Mouse (Mus musculus) neural tube, embryonic 14.5 days (tissue): ENCODE results near the gene Palmd. TPM values are rescaled to one million over a fixed set of nuclear protein-coding genes. Genes with fewer than 3 reads are reported as not detected.

Experiments used
- ATAC-seq: fragments of 200-750 bp; cut with Nextera tagmentation; 2 replicates; pipeline ENCODE4 v1.8.0; 2017; ENCODE audit warnings: low read depth, mild to moderate bottlenecking, moderate TSS enrichment, moderate library complexity
- H3K27ac ChIP-seq: fragments of 300-500 bp; sonication (generic); 2 replicates; pipeline ENCODE4 v1.5.1; 2014; ENCODE audit warnings: low read depth, mild to moderate bottlenecking, control low read depth, low read length, moderate library complexity, mixed read lengths
- H3K27me3 ChIP-seq: fragments of 300-500 bp; sonication (generic); 2 replicates; pipeline ENCODE4 v1.6.1; 2014; ENCODE audit warnings: low read length; ENCODE audit not compliant: control insufficient read depth, insufficient read depth
- H3K36me3 ChIP-seq: fragments of 300-500 bp; sonication (generic); 2 replicates; pipeline ENCODE4 v1.6.1; 2014; ENCODE audit warnings: low read length, mixed read lengths; ENCODE audit not compliant: control insufficient read depth, insufficient read depth
- H3K4me1 ChIP-seq: fragments of 300-500 bp; sonication (generic); 2 replicates; pipeline ENCODE4 v1.6.1; 2014; ENCODE audit warnings: low read length; ENCODE audit not compliant: control insufficient read depth, insufficient read depth
- H3K4me2 ChIP-seq: fragments of 300-500 bp; sonication (generic); 2 replicates; pipeline ENCODE4 v1.6.1; 2014; ENCODE audit warnings: mild to moderate bottlenecking, low read depth, low read length, control low read depth
- H3K4me3 ChIP-seq: fragments of 300-500 bp; sonication (generic); 2 replicates; pipeline ENCODE4 v1.5.1; 2014; ENCODE audit warnings: low read depth, low read length, control low read depth, mixed read lengths
- H3K9ac ChIP-seq: fragments of 300-500 bp; sonication (generic); replicated peaks from 2 replicates; pipeline ENCODE4 v1.6.1; 2014; ENCODE audit warnings: low read depth, mild to moderate bottlenecking, control low read depth, low read length, mixed read lengths
- H3K9me3 ChIP-seq: fragments of 300-500 bp; sonication (generic); 2 replicates; pipeline ENCODE4 v1.6.1; 2016; ENCODE audit warnings: low read length; ENCODE audit not compliant: control insufficient read depth
- WGBS: fragments of 180-500 bp; shearing (Covaris S2); extraction: QIAGEN DNeasy Blood & Tissue Kit; methylation state at CpG from one replicate; pipeline ENCODE4 v1.1.7; 2014; 5-methylcytosine and 5-hydroxymethylcytosine counted together
- polyA plus RNA-seq: library from polyadenylated mRNA; unstranded; fragments of >200 nt; fragmentation: Nextera tagmentation; extraction: Ambion mirVana; gene quantifications from 2 replicates; pipeline ENCODE4 v1.2.1, GENCODE M21; 2014

Palmd gene
- polyA plus RNA-seq, 1 experiment from 2014 or later, result 6.0 TPM

DNA sequence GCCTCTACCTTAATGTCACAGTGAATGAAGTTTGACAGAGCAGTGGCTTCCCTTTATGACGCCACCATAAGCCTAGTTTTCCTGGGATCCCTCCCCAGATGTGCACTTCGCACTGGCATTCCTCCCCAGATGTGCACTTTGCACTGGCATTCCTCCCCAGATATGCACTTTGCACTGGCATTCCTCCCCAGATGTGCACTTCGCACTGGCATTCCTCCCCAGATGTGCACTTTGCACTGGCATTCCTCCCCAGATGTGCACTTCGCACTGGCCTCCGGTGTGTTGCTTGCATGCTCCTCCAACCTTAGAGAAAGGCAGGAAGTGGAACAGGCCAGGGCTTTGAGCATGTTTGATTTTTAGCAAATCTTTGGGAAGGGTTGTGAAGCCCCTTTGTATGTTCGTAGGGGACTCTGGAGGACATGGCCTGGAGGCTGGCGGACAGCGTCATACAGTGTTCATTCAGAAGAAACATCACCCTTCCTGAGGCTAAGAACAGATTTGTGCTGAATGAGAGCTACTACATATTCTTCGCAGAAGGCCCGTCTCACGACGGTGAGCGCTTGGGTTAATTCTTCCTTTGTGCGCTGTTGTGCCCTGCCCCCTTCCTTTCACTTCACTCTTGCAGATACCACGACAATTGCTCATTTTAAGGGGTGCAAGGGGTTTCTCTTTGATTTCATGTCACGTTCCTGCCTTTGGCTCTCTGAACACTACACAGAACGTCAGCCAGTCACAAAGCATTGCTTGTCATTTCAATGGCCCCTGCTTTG, 77.2 kb downstream of the Palmd start:
- ATAC-seq, result no peak
- H3K4me2 ChIP-seq, result no peak overlapping the region

GRCm38 (mm10) chr3:116890576-116890975, 78.2 kb downstream of the Palmd start:
- ATAC-seq, result no peak
- Histone ChIP-seq H3K27me3 (no peaks in the 10 kb centered on the region), H3K36me3 (no peaks in the 10 kb centered on the region), H3K9me3 (no peaks in the 10 kb centered on the region), H3K4me3 (no peak overlapping the region), H3K4me2 (no peak overlapping the region), H3K9ac (no peak overlapping the region), H3K4me1 (no peaks in the 10 kb centered on the region), H3K27ac (no peak overlapping the region)
- WGBS, result 95% methylated on average over 4 of the region's 4 CpGs

More for the DNA sequence above, 77.2 kb downstream of the Palmd start:
- 70% methylated on average over 17 of the region's 17 CpGs for WGBS
- no peak overlapping the region for H3K4me3 ChIP-seq
- H3K36me3 ChIP-seq, result no peaks in the 10 kb centered on the region
- no peak overlapping the region for H3K27ac ChIP-seq
- H3K9me3 ChIP-seq, result no peaks in the 10 kb centered on the region
- H3K4me1 ChIP-seq, result no peaks in the 10 kb centered on the region
- no peak overlapping the region for H3K9ac ChIP-seq
- no peaks in the 10 kb centered on the region for H3K27me3 ChIP-seq

DNA sequence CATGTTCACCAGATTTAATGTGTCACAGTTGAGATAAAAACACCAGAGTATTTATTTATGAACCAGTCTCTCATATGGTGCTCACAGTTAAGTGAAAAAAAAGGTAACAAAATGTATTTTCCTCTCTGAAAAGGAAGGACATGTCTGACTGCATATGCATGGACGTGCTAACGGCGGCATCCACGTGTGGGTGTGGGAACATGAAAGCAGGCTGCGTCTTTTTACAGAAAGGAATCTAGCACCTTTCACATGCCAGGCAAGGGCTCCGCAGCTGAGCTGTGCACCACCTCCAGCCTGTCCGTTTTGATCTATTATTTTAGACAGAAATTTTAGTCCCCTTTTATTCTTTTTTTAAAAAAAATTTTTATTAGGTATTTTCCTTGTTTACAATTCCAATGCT, 79.4 kb downstream of the Palmd start:
- Histone ChIP-seq H3K27ac (no peak overlapping the region), H3K36me3 (no peaks in the 10 kb centered on the region), H3K9ac (no peak overlapping the region), H3K4me3 (no peak overlapping the region), H3K27me3 (no peaks in the 10 kb centered on the region), H3K4me2 (no peak overlapping the region), H3K9me3 (no peaks in the 10 kb centered on the region), H3K4me1 (no peaks in the 10 kb centered on the region)
- WGBS, result 93% methylated on average over 7 of the region's 7 CpGs
- no peak for ATAC-seq

DNA sequence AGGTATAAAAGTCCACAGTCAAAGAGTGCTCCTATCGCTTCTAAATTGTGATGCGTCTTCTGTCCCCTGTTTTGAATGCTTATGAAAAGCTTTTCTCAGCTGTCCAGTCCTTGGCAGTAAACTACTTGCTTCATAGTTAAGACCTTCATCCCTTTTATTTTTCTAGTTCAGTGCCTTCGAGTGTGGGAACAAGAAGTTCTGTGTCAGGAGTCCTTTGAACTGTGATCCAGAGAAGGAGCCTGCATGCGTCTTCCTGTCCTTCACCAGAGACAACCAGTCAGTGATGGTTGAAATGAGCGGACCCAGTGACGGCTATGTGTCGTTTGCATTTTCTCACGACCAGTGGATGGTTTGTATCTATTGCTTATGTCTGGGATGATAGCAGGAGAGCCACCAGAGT, 83.8 kb downstream of the Palmd start:
- H3K4me3 ChIP-seq, result no peak overlapping the region
- no peak for ATAC-seq
- no peak overlapping the region for H3K27ac ChIP-seq
- H3K9ac ChIP-seq, result no peak overlapping the region
- H3K4me1 ChIP-seq, result no peaks in the 10 kb centered on the region
- H3K9me3 ChIP-seq, result no peaks in the 10 kb centered on the region
- H3K27me3 ChIP-seq, result no peaks in the 10 kb centered on the region
- H3K4me2 ChIP-seq, result no peak overlapping the region
- no peaks in the 10 kb centered on the region for H3K36me3 ChIP-seq
- 92% methylated on average over 8 of the region's 8 CpGs for WGBS

GRCm38 (mm10) chr3:116882221-116882960, 86.4 kb downstream of the Palmd start:
- WGBS, result 81% methylated on average over 14 of the region's 14 CpGs

GRCm38 (mm10) chr3:116870372-116870771, 98.4 kb downstream of the Palmd start:
- H3K36me3 ChIP-seq, result no peaks in the 10 kb centered on the region
- H3K4me3 ChIP-seq, result no peak overlapping the region
- H3K4me2 ChIP-seq, result no peak overlapping the region
- H3K27ac ChIP-seq, result no peak overlapping the region
- WGBS, result 79% methylated on average over 3 of the region's 3 CpGs
- no peak overlapping the region for H3K9ac ChIP-seq
- H3K4me1 ChIP-seq, result no peaks in the 10 kb centered on the region
- ATAC-seq, result no peak
- no peaks in the 10 kb centered on the region for H3K9me3 ChIP-seq
- H3K27me3 ChIP-seq, result no peaks in the 10 kb centered on the region

More at GRCm38 (mm10) chr3:116882221-116882960, 86.4 kb downstream of the Palmd start:
- H3K4me3 ChIP-seq, result no peak overlapping the region
- no peak overlapping the region for H3K4me2 ChIP-seq
- no peak overlapping the region for H3K9ac ChIP-seq
- H3K27ac ChIP-seq, result no peak overlapping the region
- no peaks in the 10 kb centered on the region for H3K4me1 ChIP-seq
- no peaks in the 10 kb centered on the region for H3K27me3 ChIP-seq
- no peaks in the 10 kb centered on the region for H3K9me3 ChIP-seq
- H3K36me3 ChIP-seq, result no peaks in the 10 kb centered on the region
- ATAC-seq, result no peak

Other genes with a start within 250 kb of the Palmd start
- 22.3 and 22.5 TPM in 2 replicates for gene Agl, start 160.8 kb downstream of the Palmd start, polyA plus RNA-seq
- gene Frrs1, start 109.5 kb downstream of the Palmd start, polyA plus RNA-seq, result 3.9 and 5.8 TPM in 2 replicates
- gene 4930455H04Rik, start 720 bp downstream of the Palmd start, polyA plus RNA-seq, result not detected in 2 replicates